Mouse (Mus musculus): Measurements from ENCODE around the gene Txndc12.

DNA sequence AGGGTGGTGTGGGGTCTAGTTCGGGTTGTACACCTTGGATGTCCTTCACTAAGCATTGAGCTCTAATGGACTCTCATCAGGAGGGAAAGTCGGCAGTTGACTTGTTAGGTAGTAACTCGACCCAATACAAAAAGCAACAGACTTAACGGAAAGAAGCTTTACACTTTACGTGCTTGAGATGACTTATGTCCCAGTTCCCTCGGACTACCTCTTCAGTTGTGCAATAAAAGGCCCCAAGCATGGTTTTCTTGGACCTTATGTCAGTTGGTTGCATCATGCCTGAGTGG lies 630 bp upstream of the Txndc12 start:
- no peak for TF ChIP-seq CTCF (IDR thresholded peaks at IDR 0.05; ENCODE audit: low read depth, low read length)
- TF ChIP-seq POLR2A (IDR thresholded peaks at IDR 0.05; ENCODE audit: extremely low read depth, insufficient read depth, low read length): no peak

Data from liver, adult 2 months (tissue).